In genomic region chr4:139491541-139492170, GRCm38 (mm10) we compare ENCODE assay signal across 15 mouse cellular contexts.
"Had no signal": no experiment of that assay in that cellular context is flagged by ENCODE, and none has a peak within 500 bp of the region (broad histone marks: within the 10 kb centered on the region; RNA-seq: fewer than 3 reads in every experiment).

No protein-coding gene starts in this region.

- H3K4me2 ChIP-seq: liver, embryonic 15.5 days; neural tube, embryonic 15.5 days had no signal

- H3K4me3 ChIP-seq: liver, embryonic 15.5 days; midbrain, embryonic 10.5 days; myocyte; neural tube, embryonic 15.5 days had no signal

- H3K9ac ChIP-seq: liver, embryonic 15.5 days; neural tube, embryonic 15.5 days had no signal

- H3K27ac ChIP-seq: kidney, postnatal 0 days; midbrain, embryonic 10.5 days; neural tube, embryonic 15.5 days had no signal

- H3K9me3 ChIP-seq: liver, embryonic 15.5 days; midbrain, embryonic 10.5 days; neural tube, embryonic 15.5 days had no signal

- H3K27me3 ChIP-seq: liver, embryonic 15.5 days; neural tube, embryonic 15.5 days had no signal

- DNase-seq: kidney, adult 2 months; kidney, postnatal 36 days; liver; lung, adult 2 months; lung, postnatal 36 days; midbrain, embryonic 14.5 days; right cerebral cortex, adult 18-20 months; right cerebral cortex, postnatal 25 days; thymus, adult 18-20 months; thymus, postnatal 14 days had no signal
